Mouse (Mus musculus) MEL (cell line): Measurements from ENCODE around the gene Zfp488.

Experiments used
- CTCF ChIP-seq, 3 experiments: IDR thresholded peaks in 2 of 3; conservative IDR thresholded peaks in 1 of 3; 2 replicates each; pipeline ENCODE4 v1.5.1; 2011 to 2012; ENCODE audit warnings: low read length in 3 of 3, low read depth in 2 of 3, mild to moderate bottlenecking in 2 of 3, improper control_type of control experiment in 1 of 3, inconsistent platforms in 1 of 3, mixed read lengths in 1 of 3, moderate library complexity in 1 of 3; ENCODE audit not compliant: control insufficient read depth in 1 of 3, insufficient read depth in 1 of 3, poor library complexity in 1 of 3, severe bottlenecking in 1 of 3
- E2F4 ChIP-seq: IDR thresholded peaks from 2 replicates; pipeline ENCODE4 v1.6.1; 2011; ENCODE audit warnings: low read depth, low read length, improper control_type of control experiment, borderline replicate concordance
- GATA1 ChIP-seq: IDR thresholded peaks from 2 replicates; pipeline ENCODE4 v1.6.1; 2011; ENCODE audit warnings: low read depth, low read length, improper control_type of control experiment
- MAFK ChIP-seq: IDR thresholded peaks from 2 replicates; pipeline ENCODE4 v1.6.1; 2011; ENCODE audit warnings: low read depth, mild to moderate bottlenecking, low read length, improper control_type of control experiment, borderline replicate concordance
- MAX ChIP-seq: IDR thresholded peaks from 2 replicates; pipeline ENCODE4 v1.6.1; 2011; ENCODE audit warnings: low read length, improper control_type of control experiment
- MEF2A ChIP-seq: IDR thresholded peaks from 2 replicates; pipeline ENCODE4 v1.6.1; 2014; ENCODE audit warnings: low read depth, mild to moderate bottlenecking, inconsistent platforms, low read length, improper control_type of control experiment; ENCODE audit not compliant: poor library complexity, insufficient replicate concordance, severe bottlenecking; ENCODE audit errors: extremely low read depth
- MYC ChIP-seq: IDR thresholded peaks from 2 replicates; pipeline ENCODE4 v1.6.1; 2011; ENCODE audit warnings: low read depth, mild to moderate bottlenecking, low read length, improper control_type of control experiment, moderate library complexity
- POLR2A ChIP-seq, 2 experiments: IDR thresholded peaks; 2 replicates each; pipeline ENCODE4 v1.6.1; 2011 to 2012; ENCODE audit warnings: low read length in 2 of 2, mild to moderate bottlenecking in 2 of 2, control low read depth in 1 of 2, improper control_type of control experiment in 1 of 2, low read depth in 1 of 2, moderate library complexity in 1 of 2; ENCODE audit not compliant: control insufficient read depth in 1 of 2, insufficient read depth in 1 of 2, poor library complexity in 1 of 2
- RCOR1 ChIP-seq: IDR thresholded peaks from 2 replicates; pipeline ENCODE4 v1.6.1; 2012; ENCODE audit warnings: low read depth, mild to moderate bottlenecking, inconsistent platforms, low read length, improper control_type of control experiment
- SIN3A ChIP-seq: IDR thresholded peaks from 2 replicates; pipeline ENCODE4 v1.6.1; 2012; ENCODE audit warnings: low read length, improper control_type of control experiment, inconsistent platforms
- UBTF ChIP-seq: IDR thresholded peaks from 2 replicates; pipeline ENCODE4 v1.6.1; 2012; ENCODE audit warnings: low read depth, mild to moderate bottlenecking, inconsistent platforms, low read length, improper control_type of control experiment, moderate library complexity, borderline replicate concordance; ENCODE audit not compliant: insufficient read depth
- ZC3H11A ChIP-seq: IDR thresholded peaks from 2 replicates; pipeline ENCODE4 v1.6.1; 2012; ENCODE audit warnings: low read depth, mild to moderate bottlenecking, inconsistent platforms, low read length, improper control_type of control experiment
- ZMIZ1 ChIP-seq: IDR thresholded peaks from 2 replicates; pipeline ENCODE4 v1.6.1; 2012; ENCODE audit warnings: low read depth, mild to moderate bottlenecking, inconsistent platforms, low read length, improper control_type of control experiment, moderate library complexity
- ZNF384 ChIP-seq: IDR thresholded peaks from 2 replicates; pipeline ENCODE4 v1.6.1; 2012; ENCODE audit warnings: low read depth, mild to moderate bottlenecking, inconsistent platforms, low read length, improper control_type of control experiment

- TF ChIP-seq MYC: no peak
- TF ChIP-seq CTCF (IDR thresholded peaks at IDR 0.05 in 2 of 3, conservative IDR thresholded peaks at IDR 0.05 in 1 of 3; ENCODE audit: control insufficient read depth in 1 of 3, insufficient read depth in 1 of 3, low read depth in 2 of 3, low read length in 3 of 3, poor library complexity in 1 of 3, severe bottlenecking in 1 of 3): no peak
- no peak for TF ChIP-seq ZC3H11A
- no peak for TF ChIP-seq MEF2A
- no peak for TF ChIP-seq SIN3A
- no peak for TF ChIP-seq POLR2A (IDR thresholded peaks at IDR 0.05; ENCODE audit: control insufficient read depth in 1 of 2, insufficient read depth in 1 of 2, low read depth in 1 of 2, low read length in 2 of 2, poor library complexity in 1 of 2)
- TF ChIP-seq RCOR1: no peak
- TF ChIP-seq MAX: no peak
- no peak for TF ChIP-seq UBTF
- no peak for TF ChIP-seq MAFK
- no peak for TF ChIP-seq E2F4
- TF ChIP-seq ZMIZ1: no peak
- TF ChIP-seq GATA1: no peak
- no peak for TF ChIP-seq ZNF384
These were observed 21.5 kb upstream of the Zfp488 start for GRCm38 (mm10) chr14:34000076-34000475.
